Mouse (Mus musculus) megakaryocyte, embryonic 14.5 days (primary cell): Measurements from ENCODE around the gene Hdac6.

Source experiments
- FLI1 ChIP-seq: IDR thresholded peaks from 2 replicates; pipeline ENCODE4 v1.6.1; 2012; ENCODE audit warnings: low read length, inconsistent platforms, mixed read lengths
- GATA1 ChIP-seq: IDR thresholded peaks from 3 replicates; pipeline ENCODE4 v1.6.1; 2012; ENCODE audit warnings: mixed read lengths, low read length, inconsistent platforms, borderline replicate concordance

DNA sequence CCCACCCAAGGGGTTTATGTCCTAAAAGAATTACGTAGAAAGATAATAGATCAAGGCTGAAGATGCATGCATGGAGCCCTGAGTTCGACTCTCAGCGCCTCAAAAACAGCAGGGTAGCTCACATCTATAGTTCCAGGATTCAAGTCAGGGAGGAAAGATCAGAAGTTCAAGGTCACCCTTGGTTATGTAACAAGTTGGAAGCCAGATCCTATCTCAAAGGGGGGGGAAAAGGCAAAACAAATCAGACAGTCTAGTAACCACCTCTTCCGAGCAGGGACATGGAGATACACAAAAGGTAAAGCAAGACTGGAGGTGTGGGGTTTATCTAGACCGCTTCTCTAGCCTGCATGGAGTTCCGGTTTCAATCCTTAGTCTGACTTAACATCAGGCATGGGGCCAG is 21.4 kb downstream of the Hdac6 start:
- no peak for TF ChIP-seq GATA1
- TF ChIP-seq FLI1: no peak
